Mouse (Mus musculus): ENCODE data around the gene Mynn.
"Not testable (repeated sequence)": the region's sequence is repeated elsewhere in the genome, so short reads cannot be mapped to it uniquely, and the experiment has no call there.

The Mynn gene

GRCm38 (mm10) chr3:30602065-30602739, at the start of gene Mynn:
TSS of gene Mynn (plus strand) at chr3:30602065.
- DNase-seq (ENCODE audit: low spot score), result peak; percentile 97

- DNase-seq (ENCODE audit: low spot score), result no peak
These were observed 48.1 kb upstream of the Mynn start for GRCm38 (mm10) chr3:30553741-30554140.

- DNase-seq (ENCODE audit: low spot score), result no peak
These were observed 41.1 kb upstream of the Mynn start for GRCm38 (mm10) chr3:30560677-30561314.

GRCm38 (mm10) chr3:30566333-30566732, 35.5 kb upstream of the Mynn start:
- not testable (repeated sequence) for DNase-seq (ENCODE audit: low spot score)

- DNase-seq (ENCODE audit: low spot score), result no peak
These were observed 28.3 kb upstream of the Mynn start for GRCm38 (mm10) chr3:30573549-30573948.

GRCm38 (mm10) chr3:30588865-30589264, 13.0 kb upstream of the Mynn start:
- no peak for DNase-seq (ENCODE audit: low spot score)

GRCm38 (mm10) chr3:30592418-30592853, 9.4 kb upstream of the Mynn start:
- DNase-seq (ENCODE audit: low spot score), result peak; percentile 61

- no peak for DNase-seq (ENCODE audit: low spot score)
These were observed 8.0 kb upstream of the Mynn start for GRCm38 (mm10) chr3:30593719-30594485.

GRCm38 (mm10) chr3:30595111-30595832, 6.6 kb upstream of the Mynn start:
- DNase-seq (ENCODE audit: low spot score), result no peak

- no peak for DNase-seq (ENCODE audit: low spot score)
These were observed 4.6 kb upstream of the Mynn start for GRCm38 (mm10) chr3:30597271-30597670.

GRCm38 (mm10) chr3:30599711-30600545, 1.9 kb upstream of the Mynn start, which contains the start of gene Actrt3:
TSS of gene Actrt3 (minus strand) at chr3:30599939.
- no peak for DNase-seq (ENCODE audit: low spot score)

- no peak for DNase-seq (ENCODE audit: low spot score)
These were observed 1.1 kb upstream of the Mynn start for GRCm38 (mm10) chr3:30600717-30601116.

GRCm38 (mm10) chr3:30601175-30601574, 690 bp upstream of the Mynn start:
- peak; percentile 91 for DNase-seq (ENCODE audit: low spot score)

GRCm38 (mm10) chr3:30601610-30602064, 228 bp upstream of the Mynn start:
- DNase-seq (ENCODE audit: low spot score), result no peak

- DNase-seq (ENCODE audit: low spot score), result no peak
These were observed 854 bp downstream of the Mynn start for GRCm38 (mm10) chr3:30602740-30603098.

- no peak for DNase-seq (ENCODE audit: low spot score)
These were observed 1.4 kb downstream of the Mynn start for GRCm38 (mm10) chr3:30603256-30603655.

GRCm38 (mm10) chr3:30608999-30609398, 7.1 kb downstream of the Mynn start:
- DNase-seq (ENCODE audit: low spot score), result no peak

- no peak for DNase-seq (ENCODE audit: low spot score)
These were observed 9.1 kb downstream of the Mynn start for GRCm38 (mm10) chr3:30610930-30611329.

- no peak for DNase-seq (ENCODE audit: low spot score)
These were observed 18.3 kb downstream of the Mynn start for GRCm38 (mm10) chr3:30620132-30620531.

- DNase-seq (ENCODE audit: low spot score), result no peak
These were observed 31.8 kb downstream of the Mynn start for GRCm38 (mm10) chr3:30633681-30634080.

GRCm38 (mm10) chr3:30635629-30636028, 33.8 kb downstream of the Mynn start:
- DNase-seq (ENCODE audit: low spot score), result no peak
